Comparison of ENCODE assay signal across 8 mouse cellular contexts in the genomic region with DNA sequence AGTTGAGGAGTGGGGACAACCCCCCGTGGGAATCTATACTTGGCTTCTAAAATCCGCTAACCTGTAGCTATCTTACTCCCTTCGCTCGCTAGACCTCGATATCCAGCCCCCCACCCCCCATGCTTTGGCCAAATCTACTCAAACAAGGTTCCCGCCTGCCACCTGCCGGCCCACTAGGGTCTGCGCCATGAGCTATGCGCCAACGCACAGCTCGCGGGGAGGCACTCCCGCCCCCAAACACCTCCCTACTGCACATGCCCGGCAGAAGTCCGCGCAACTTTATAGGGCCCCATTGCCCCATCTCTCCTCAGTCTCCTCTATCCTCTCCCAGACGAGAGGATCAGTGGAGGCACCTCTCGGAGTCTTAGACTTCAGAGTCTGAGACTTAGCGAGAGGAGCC. TPM values are rescaled to one million over a fixed set of nuclear protein-coding genes. Genes with fewer than 3 reads are reported as not detected.
DNase-seq lines count a peak whose midpoint lies in the region; ATAC-seq and TF ChIP-seq lines count a peak whose summit lies in the region.

A gene (plus strand): TSS at position 310 of the 400 bp plus-strand sequence.

- WGBS in embryonic facial prominence, embryonic 11.5 days: 57% methylated on average over 19 of the region's 19 CpGs
- 45% methylated on average over 19 of the region's 19 CpGs for WGBS in kidney, embryonic 16.5 days
- WGBS in liver, embryonic 14.5 days (ENCODE audit: insufficient replicate concordance): 46% methylated on average over 19 of the region's 19 CpGs

- DNase-seq in testis, postnatal 14 days (ENCODE audit: low spot score): no peak
- peak; percentile 74 for DNase-seq in embryonic facial prominence, embryonic 11.5 days (ENCODE audit: low spot score)
- DNase-seq in heart, adult 8-10 months (ENCODE audit: low spot score): no peak
- DNase-seq in liver, embryonic 14.5 days (ENCODE audit: low read depth in 3 of 3, low spot score in 3 of 3): no peak
- DNase-seq in neural tube, embryonic 10.5 days (ENCODE audit: extremely low spot score, low spot score): peak; percentile 66
- no peak for DNase-seq in adipocyte (ENCODE audit: low spot score)

- no peak for TF ChIP-seq CTCF in testis, adult 2 months (IDR thresholded peaks at IDR 0.05; ENCODE audit: control insufficient read depth, insufficient read depth, insufficient replicate concordance, low read depth, low read length)
- TF ChIP-seq CTCF in liver, embryonic 14.5 days (IDR thresholded peaks at IDR 0.05; ENCODE audit: low read depth): peak; percentile 49

- H3K4me1 ChIP-seq in testis, adult 2 months (ENCODE audit: control insufficient read depth, insufficient read depth, low read length): peaks cover 27% of the 10 kb centered on the region
- H3K4me1 ChIP-seq in embryonic facial prominence, embryonic 11.5 days (ENCODE audit: control insufficient read depth, insufficient read depth, low read length): no peaks in the 10 kb centered on the region
- 0 out of 2 replicates have a peak, but pooled peaks cover 7% of the 10 kb centered on the region for H3K4me1 ChIP-seq in kidney, embryonic 16.5 days (ENCODE audit: insufficient read depth, low read length)
- no peaks in the 10 kb centered on the region; a peak in 1 of 4 replicates for H3K4me1 ChIP-seq in liver, embryonic 14.5 days (replicated peaks; ENCODE audit: control insufficient read depth in 2 of 2, insufficient read depth in 2 of 2, low read length in 1 of 2)

- no peak within 1 kb of the TSS for H3K27ac ChIP-seq in testis, adult 2 months (ENCODE audit: control insufficient read depth, insufficient read depth, low read depth, low read length)
- H3K27ac ChIP-seq in embryonic facial prominence, embryonic 11.5 days (replicated peaks; ENCODE audit: low read depth, low read length): no peak within 1 kb of the TSS
- no peak within 1 kb of the TSS for H3K27ac ChIP-seq in kidney, embryonic 16.5 days (ENCODE audit: low read length)
- no peak within 1 kb of the TSS for H3K27ac ChIP-seq in liver, embryonic 14.5 days

- H3K9me3 ChIP-seq in embryonic facial prominence, embryonic 11.5 days (replicated peaks; ENCODE audit: control insufficient read depth, low read length): no peaks in the 10 kb centered on the region
- peaks cover 34% of the 10 kb centered on the region for H3K9me3 ChIP-seq in kidney, embryonic 16.5 days (ENCODE audit: low read length)
- peaks cover 7% of the 10 kb centered on the region for H3K9me3 ChIP-seq in liver, embryonic 14.5 days (ENCODE audit: control insufficient read depth, low read length)

- peak within 1 kb of the TSS; percentile 20 for H3K4me3 ChIP-seq in testis, adult 2 months (ENCODE audit: control insufficient read depth, low read depth, low read length)
- peak within 1 kb of the TSS; percentile 30 for H3K4me3 ChIP-seq in embryonic facial prominence, embryonic 11.5 days (ENCODE audit: low read depth, low read length)
- peak within 1 kb of the TSS; percentile 37 for H3K4me3 ChIP-seq in kidney, embryonic 16.5 days (ENCODE audit: low read length)
- 0 out of 4 replicates have a peak within 1 kb of the TSS, but pooled peaks of 1 of the 2 experiments have one; percentile 2 for H3K4me3 ChIP-seq in liver, embryonic 14.5 days (ENCODE audit: insufficient read depth in 1 of 2, low read depth in 2 of 2, low read length in 2 of 2)

- H3K4me2 ChIP-seq in embryonic facial prominence, embryonic 11.5 days (ENCODE audit: low read depth, low read length): peak within 1 kb of the TSS; percentile 55
- peak within 1 kb of the TSS; percentile 51 for H3K4me2 ChIP-seq in kidney, embryonic 16.5 days (replicated peaks; ENCODE audit: low read depth, low read length)
- H3K4me2 ChIP-seq in liver, embryonic 14.5 days (ENCODE audit: low read depth): peak within 1 kb of the TSS; percentile 20

- ATAC-seq in embryonic facial prominence, embryonic 11.5 days (replicated peaks; ENCODE audit: insufficient number of reproducible peaks, low FRiP score, low TSS enrichment, low read depth): no peak
- ATAC-seq in kidney, embryonic 16.5 days (ENCODE audit: low FRiP score, low TSS enrichment): peak; percentile 63
- no peak for ATAC-seq in liver, embryonic 14.5 days (ENCODE audit: insufficient read depth)

- no peaks in the 10 kb centered on the region for H3K27me3 ChIP-seq in testis, adult 2 months (ENCODE audit: control insufficient read depth, insufficient read depth, low read length)
- peaks cover 31% of the 10 kb centered on the region for H3K27me3 ChIP-seq in embryonic facial prominence, embryonic 11.5 days (ENCODE audit: control insufficient read depth, insufficient read depth, low read length)
- H3K27me3 ChIP-seq in kidney, embryonic 16.5 days (ENCODE audit: insufficient read depth, low read length): peaks cover 49% of the 10 kb centered on the region
- H3K27me3 ChIP-seq in liver, embryonic 14.5 days (ENCODE audit: control insufficient read depth, insufficient read depth, low read length): peaks cover 47% of the 10 kb centered on the region

- H3K36me3 ChIP-seq in testis, adult 2 months (ENCODE audit: control insufficient read depth, insufficient read depth, low read length): no peaks in the 10 kb centered on the region; the same call in 1 of the 2 replicates
- peaks cover 28% of the 10 kb centered on the region for H3K36me3 ChIP-seq in embryonic facial prominence, embryonic 11.5 days (replicated peaks; ENCODE audit: control insufficient read depth, insufficient read depth, low read depth, low read length)
- peaks cover 80% of the 10 kb centered on the region for H3K36me3 ChIP-seq in kidney, embryonic 16.5 days (ENCODE audit: insufficient read depth, low read length)
- H3K36me3 ChIP-seq in liver, embryonic 14.5 days (replicated peaks; ENCODE audit: control insufficient read depth, insufficient read depth, low read depth): peaks cover 21% of the 10 kb centered on the region

- TF ChIP-seq POLR2A in testis, adult 2 months (IDR thresholded peaks at IDR 0.05; ENCODE audit: control insufficient read depth, low read depth, low read length): no peak

- no peak within 1 kb of the TSS for H3K9ac ChIP-seq in embryonic facial prominence, embryonic 11.5 days (replicated peaks; ENCODE audit: low read length)
- H3K9ac ChIP-seq in kidney, embryonic 16.5 days (replicated peaks; ENCODE audit: low read length): no peak within 1 kb of the TSS; the same call in 1 of the 2 replicates
- no peak within 1 kb of the TSS for H3K9ac ChIP-seq in liver, embryonic 14.5 days (replicated peaks)

- TF ChIP-seq EP300 in liver, embryonic 14.5 days (IDR thresholded peaks at IDR 0.05; ENCODE audit: low read depth): no peak

RNA-seq across cellular contexts. Expression of the gene that starts here (rescaled TPM):
- 139 and 161 TPM in 2 replicates for polyA plus RNA-seq in testis, adult 2 months (2012; rRNA removed)
- polyA plus RNA-seq in embryonic facial prominence, embryonic 11.5 days (2014; fragmentation: Nextera tagmentation; extraction: Ambion mirVana): 1,377 and 1,397 TPM in 2 replicates
- total RNA-seq in heart, adult 8-10 months (2022): 1,000 to 10,000 TPM; 1,172 to 1,307 (median 1,221) TPM
- polyA plus RNA-seq in kidney, embryonic 16.5 days (2015; fragmentation: Nextera tagmentation; extraction: Ambion mirVana): 743 and 1,325 TPM in 2 replicates
- polyA plus RNA-seq in liver, embryonic 14.5 days (2012; rRNA removed): 231 and 302 TPM in 2 replicates
- 286 and 331 TPM in 2 replicates for polyA plus RNA-seq in liver, embryonic 14.5 days (2014; fragmentation: Nextera tagmentation; extraction: Ambion mirVana)

Comparison
In these comparisons a context has a peak if more than half of its experiments do, and no peak if none do; other contexts are left out.
1. DNase-seq: peak in embryonic facial prominence, embryonic 11.5 days (single experiment) and neural tube, embryonic 10.5 days (single experiment); none in testis, postnatal 14 days (single experiment), heart, adult 8-10 months (single experiment), liver, embryonic 14.5 days (0 of 3) and adipocyte (single experiment).
2. Peak in every context shown above with its lines, with median percentiles within 50 percentile points of each other: H3K4me2 ChIP-seq.